Mouse (Mus musculus): ENCODE measurements around the gene Pnpla1. TPM values are rescaled to one million over a fixed set of nuclear protein-coding genes. Genes with fewer than 3 reads are reported as not detected.

The Pnpla1 gene
- polyA plus RNA-seq (2012; rRNA removed): 0.14 and 0.17 TPM in 2 replicates

GRCm38 (mm10) chr17:28858205-28858604, at the start of gene Pnpla1:
Pnpla1 (plus strand) TSS chr17:28858411.

DNA sequence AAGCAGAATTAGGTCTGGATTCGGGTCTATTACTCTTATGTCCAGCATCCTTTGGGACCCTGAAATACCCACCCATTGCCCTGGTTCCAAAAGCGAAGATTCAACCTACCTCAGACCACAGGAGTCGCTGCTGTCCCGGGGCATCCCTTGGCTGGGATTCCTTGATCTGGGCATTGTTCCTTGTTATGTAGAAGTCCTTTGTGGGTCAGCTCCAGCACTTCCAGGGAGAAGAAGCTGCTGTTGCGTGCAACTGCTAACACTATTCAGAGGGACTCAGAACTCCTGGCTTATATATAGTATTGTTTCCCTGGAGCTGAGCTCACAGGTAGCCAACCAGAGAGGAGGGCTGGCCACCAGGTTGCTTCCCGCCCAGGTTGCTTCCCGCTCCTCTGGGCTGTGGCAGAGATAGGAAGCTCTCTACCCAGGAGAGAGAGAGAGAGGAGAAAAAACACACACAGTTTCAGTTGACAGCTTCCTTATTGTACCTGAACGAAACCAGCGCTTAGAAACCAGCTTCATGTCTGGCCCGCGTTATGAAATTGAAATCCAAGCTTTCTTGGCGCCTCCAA, 56.9 kb downstream of the Pnpla1 start, which contains the start of gene 4930539E08Rik:
Gene 4930539E08Rik, minus strand, starts transcription at position 265 of the 569 bp plus-strand sequence.

Other genes starting within 250 kb of the Pnpla1 start
- 11.8 and 14.0 TPM in 2 replicates for gene Srpk1, start 235.7 kb upstream of the Pnpla1 start, polyA plus RNA-seq (2012; rRNA removed)
- gene Slc26a8, start 168.2 kb upstream of the Pnpla1 start, polyA plus RNA-seq (2012; rRNA removed): 0.60 and 0.66 TPM in 2 replicates
- 41.7 and 50.1 TPM in 2 replicates for gene Mapk14, start 167.1 kb upstream of the Pnpla1 start, polyA plus RNA-seq (2012; rRNA removed)
- 0.17 and 0.30 TPM in 2 replicates for gene AC170998.1, start 132.3 kb upstream of the Pnpla1 start, polyA plus RNA-seq (2012; rRNA removed)
- gene Mapk13, start 89.1 kb upstream of the Pnpla1 start, polyA plus RNA-seq (2012; rRNA removed): 15.2 and 19.5 TPM in 2 replicates
- gene Brpf3, start 57.3 kb upstream of the Pnpla1 start, polyA plus RNA-seq (2012; rRNA removed): 48.5 and 53.0 TPM in 2 replicates
- gene 4930539E08Rik, start 56.9 kb downstream of the Pnpla1 start, polyA plus RNA-seq (2012; rRNA removed): 0.09 and 0.20 TPM in 2 replicates
- 0.28 and 0.36 TPM in 2 replicates for gene Pxt1, start 85.4 kb downstream of the Pnpla1 start, polyA plus RNA-seq (2012; rRNA removed)
- gene Kctd20, start 93.5 kb downstream of the Pnpla1 start, polyA plus RNA-seq (2012; rRNA removed): 28.3 and 28.9 TPM in 2 replicates
- 31.9 and 34.3 TPM in 2 replicates for gene Stk38, start 149.6 kb downstream of the Pnpla1 start, polyA plus RNA-seq (2012; rRNA removed)
- 86.2 and 95.4 TPM in 2 replicates for gene Srsf3, start 174.2 kb downstream of the Pnpla1 start, polyA plus RNA-seq (2012; rRNA removed)
- gene Cdkn1a, start 232.6 kb downstream of the Pnpla1 start, polyA plus RNA-seq (2012; rRNA removed): 28.8 and 29.6 TPM in 2 replicates

Data from liver, embryonic 18 days (tissue).